Mouse (Mus musculus): ENCODE results near the gene Clca3a2. TPM values are rescaled to one million over a fixed set of nuclear protein-coding genes. Genes with fewer than 3 reads are reported as not detected.
"Not testable (repeated sequence)": the region's sequence is repeated elsewhere in the genome, so short reads cannot be mapped to it uniquely, and the experiment has no call there.

Gene Clca3a2
- polyA plus RNA-seq, 1 experiment from 2014 or later = not detected

GRCm38 (mm10) chr3:144785181-144786148, 33.8 kb downstream of the Clca3a2 start:
- Histone ChIP-seq H3K27me3 (no peaks in the 10 kb centered on the region), H3K36me3 (no peaks in the 10 kb centered on the region), H3K4me1 (no peaks in the 10 kb centered on the region), H3K9me3 (no peaks in the 10 kb centered on the region), H3K4me2 (replicated peaks) (no peak overlapping the region), H3K9ac (no peak overlapping the region), H3K4me3 (no peak overlapping the region), H3K27ac (no peak overlapping the region)
- no peak for ATAC-seq (ENCODE audit: insufficient number of reproducible peaks, insufficient read depth, low FRiP score, low TSS enrichment)
- WGBS = 76% methylated on average over 11 of the region's 11 CpGs

GRCm38 (mm10) chr3:144765161-144765560, 54.1 kb downstream of the Clca3a2 start:
- no peak overlapping the region for H3K4me2 ChIP-seq (replicated peaks)

GRCm38 (mm10) chr3:144761454-144761853, 57.8 kb downstream of the Clca3a2 start:
- 74% methylated on average over 6 of the region's 6 CpGs for WGBS
- H3K4me1 ChIP-seq = no peaks in the 10 kb centered on the region
- no peak overlapping the region for H3K9ac ChIP-seq
- H3K27ac ChIP-seq = no peak overlapping the region
- H3K4me3 ChIP-seq = no peak overlapping the region
- H3K4me2 ChIP-seq (replicated peaks) = no peak overlapping the region
- no peak for ATAC-seq (ENCODE audit: insufficient number of reproducible peaks, insufficient read depth, low FRiP score, low TSS enrichment)
- no peaks in the 10 kb centered on the region for H3K36me3 ChIP-seq
- H3K27me3 ChIP-seq = no peaks in the 10 kb centered on the region
- no peaks in the 10 kb centered on the region for H3K9me3 ChIP-seq

More at GRCm38 (mm10) chr3:144765161-144765560, 54.1 kb downstream of the Clca3a2 start:
- H3K9ac ChIP-seq = no peak overlapping the region
- no peak for ATAC-seq (ENCODE audit: insufficient number of reproducible peaks, insufficient read depth, low FRiP score, low TSS enrichment)
- H3K27me3 ChIP-seq = no peaks in the 10 kb centered on the region
- H3K27ac ChIP-seq = no peak overlapping the region
- no peaks in the 10 kb centered on the region for H3K9me3 ChIP-seq
- H3K36me3 ChIP-seq = no peaks in the 10 kb centered on the region
- no peaks in the 10 kb centered on the region for H3K4me1 ChIP-seq
- 90% methylated on average over 4 of the region's 4 CpGs for WGBS
- no peak overlapping the region for H3K4me3 ChIP-seq

- H3K4me3 ChIP-seq = no peak within 1 kb of the TSS
- H3K27ac ChIP-seq = no peak within 1 kb of the TSS
- H3K9ac ChIP-seq = no peak within 1 kb of the TSS
- H3K4me1 ChIP-seq = no peaks in the 10 kb centered on the region
- WGBS = 70% methylated on average over 11 of the region's 11 CpGs
- H3K27me3 ChIP-seq = no peaks in the 10 kb centered on the region
- no peak within 1 kb of the TSS for H3K4me2 ChIP-seq (replicated peaks)
- ATAC-seq (ENCODE audit: insufficient number of reproducible peaks, insufficient read depth, low FRiP score, low TSS enrichment) = no peak
- H3K9me3 ChIP-seq = no peaks in the 10 kb centered on the region
- H3K36me3 ChIP-seq = no peaks in the 10 kb centered on the region
Observed at GRCm38 (mm10) chr3:144760592-144761309, 58.5 kb downstream of the Clca3a2 start, which contains the start of gene Clca3a1. Gene Clca3a1, minus strand, starts transcription at chr3:144760977.

- H3K4me1 ChIP-seq = no peaks in the 10 kb centered on the region
- H3K36me3 ChIP-seq = no peaks in the 10 kb centered on the region
- no peak overlapping the region for H3K4me3 ChIP-seq
- no peak overlapping the region for H3K9ac ChIP-seq
- no peak overlapping the region for H3K4me2 ChIP-seq (replicated peaks)
- H3K27me3 ChIP-seq = no peaks in the 10 kb centered on the region
- no peak for ATAC-seq (ENCODE audit: insufficient number of reproducible peaks, insufficient read depth, low FRiP score, low TSS enrichment)
- WGBS = 84% methylated on average over 3 of the region's 3 CpGs
- H3K27ac ChIP-seq = no peak overlapping the region
- H3K9me3 ChIP-seq = no peaks in the 10 kb centered on the region
Observed at GRCm38 (mm10) chr3:144759719-144760118, 59.6 kb downstream of the Clca3a2 start.

- not testable (repeated sequence) for H3K9me3 ChIP-seq; H3K4me3 ChIP-seq; H3K9ac ChIP-seq; H3K27me3 ChIP-seq; ATAC-seq (ENCODE audit: insufficient number of reproducible peaks, insufficient read depth, low FRiP score, low TSS enrichment); H3K4me2 ChIP-seq (replicated peaks); H3K4me1 ChIP-seq; H3K36me3 ChIP-seq; H3K27ac ChIP-seq
- 65% methylated on average over 8 of the region's 8 CpGs for WGBS
Observed at GRCm38 (mm10) chr3:144756103-144756502, 63.2 kb downstream of the Clca3a2 start.

- Histone ChIP-seq H3K4me3 (no peak overlapping the region), H3K27me3 (no peaks in the 10 kb centered on the region), H3K4me1 (no peaks in the 10 kb centered on the region), H3K27ac (no peak overlapping the region), H3K9me3 (no peaks in the 10 kb centered on the region), H3K4me2 (replicated peaks) (no peak overlapping the region), H3K36me3 (no peaks in the 10 kb centered on the region), H3K9ac (no peak overlapping the region)
- no peak for ATAC-seq (ENCODE audit: insufficient number of reproducible peaks, insufficient read depth, low FRiP score, low TSS enrichment)
- 4% methylated on average over 2 of the region's 2 CpGs for WGBS
Observed at GRCm38 (mm10) chr3:144753120-144753519, 66.2 kb downstream of the Clca3a2 start.

- 68% methylated on average over 19 of the region's 21 CpGs for WGBS
- not testable (repeated sequence) for H3K9me3 ChIP-seq; H3K27me3 ChIP-seq; ATAC-seq (ENCODE audit: insufficient number of reproducible peaks, insufficient read depth, low FRiP score, low TSS enrichment); H3K4me1 ChIP-seq; H3K9ac ChIP-seq; H3K36me3 ChIP-seq; H3K27ac ChIP-seq; H3K4me3 ChIP-seq; H3K4me2 ChIP-seq (replicated peaks)
Observed at GRCm38 (mm10) chr3:144749062-144749963, 70.0 kb downstream of the Clca3a2 start.

GRCm38 (mm10) chr3:144747706-144748105, 71.6 kb downstream of the Clca3a2 start:
- H3K9me3 ChIP-seq; H3K36me3 ChIP-seq; H3K9ac ChIP-seq; H3K27ac ChIP-seq; H3K4me2 ChIP-seq (replicated peaks); ATAC-seq (ENCODE audit: insufficient number of reproducible peaks, insufficient read depth, low FRiP score, low TSS enrichment); H3K4me1 ChIP-seq; H3K4me3 ChIP-seq; H3K27me3 ChIP-seq: not testable (repeated sequence)
- 63% methylated on average over 3 of the region's 3 CpGs for WGBS

Measured in embryonic facial prominence, embryonic 12.5 days (tissue).